8 mouse cellular contexts compared by ENCODE assay signal in the genomic region with DNA sequence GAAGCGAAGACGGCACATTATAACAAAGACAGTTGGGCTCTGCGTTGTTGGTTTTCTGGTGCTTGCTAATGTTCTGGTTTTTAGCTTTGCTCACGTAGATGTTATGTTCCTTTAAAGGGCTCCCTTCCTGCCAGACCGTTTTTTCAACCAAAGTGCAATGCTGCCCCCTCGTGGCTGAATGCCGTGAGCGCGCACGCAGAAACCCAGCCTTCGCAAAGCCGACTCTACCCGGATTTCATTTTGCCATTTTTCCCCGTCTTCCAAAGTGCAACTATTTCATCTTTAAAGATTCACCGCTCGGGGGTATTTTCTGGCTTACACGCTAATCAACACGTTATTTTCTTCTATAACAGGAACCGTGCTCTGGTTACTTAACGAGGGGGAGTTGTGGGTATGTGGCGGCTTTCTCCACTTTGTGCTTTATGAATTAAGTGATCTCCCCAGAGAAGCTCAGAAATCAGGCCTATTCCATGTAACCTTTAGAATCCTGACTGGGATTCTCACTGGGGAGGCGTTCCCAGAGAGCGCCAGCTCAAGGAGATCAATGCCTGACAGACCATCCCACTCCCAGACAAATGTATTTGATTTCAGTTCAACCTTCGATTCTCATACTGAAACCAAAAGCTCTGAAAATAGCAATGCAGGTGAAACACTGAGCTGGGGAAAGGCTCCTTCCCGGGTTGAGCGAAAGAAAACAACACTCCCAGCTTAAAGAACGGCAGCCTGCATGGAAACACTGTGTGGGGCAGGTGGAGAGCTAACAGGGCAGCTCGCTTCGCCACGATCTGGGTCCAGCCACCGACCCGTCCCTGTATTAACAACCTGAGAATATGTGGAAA.
A peak's percentile ranks its signal among the peaks of the same experiment; 100 is the strongest.
DNase-seq lines count a peak whose midpoint lies in the region; ATAC-seq and TF ChIP-seq lines count a peak whose summit lies in the region.

No protein-coding gene starts in this region.

- no peaks in the 10 kb centered on the region for H3K27me3 ChIP-seq in Patski
- no peaks in the 10 kb centered on the region for H3K27me3 ChIP-seq in hindbrain, embryonic 15.5 days

- peak overlapping the region; percentile 53 for H3K4me2 ChIP-seq in hindbrain, embryonic 15.5 days

- H3K27ac ChIP-seq in hindbrain, embryonic 15.5 days (replicated peaks) = peak overlapping the region; percentile 77

- CTCF ChIA-PET in Patski (lab: Charles Lee) = interaction anchor here (1.2 to 1.9 kb wide), 9 partner anchors 13 to 606 kb away, joined by 3 to 12 read pairs (median 4); no protein-coding TSS in a partner anchor

- 10% methylated on average over 32 of the region's 32 CpGs for WGBS in hindbrain, embryonic 15.5 days

- no peaks in the 10 kb centered on the region for H3K9me3 ChIP-seq in hindbrain, embryonic 15.5 days

- peak; percentile 94 for ATAC-seq in Patski
- peak; percentile 78 for ATAC-seq in hindbrain, embryonic 15.5 days (ENCODE audit: low FRiP score, low read depth)

- H3K4me3 ChIP-seq in hindbrain, embryonic 15.5 days = peak overlapping the region; percentile 30

- H3K36me3 ChIP-seq in hindbrain, embryonic 15.5 days = no peaks in the 10 kb centered on the region

- peaks cover 29% of the 10 kb centered on the region for H3K4me1 ChIP-seq in hindbrain, embryonic 15.5 days (replicated peaks)

- DNase-seq in Patski (ENCODE audit: low read depth, low spot score) = peak; percentile 51
- DNase-seq in cerebellum, postnatal 14 days = peak; percentile 97
- peak; percentile 90 for DNase-seq in gastrocnemius, adult 18-20 months (ENCODE audit: low spot score)
- DNase-seq in layer of hippocampus, postnatal 36 days = peak; percentile 94 to 95
- DNase-seq in lung, postnatal 25 days (ENCODE audit: low spot score) = peak; percentile 85
- DNase-seq in retina, adult 2 months (ENCODE audit: low read depth, low spot score) = peak; percentile 63
- DNase-seq in thymus, postnatal 25 days = peak; percentile 96

- peak; percentile 99 for TF ChIP-seq CTCF in Patski (IDR thresholded peaks at IDR 0.05)

- POLR2A ChIA-PET in Patski (lab: Charles Lee) = no interaction called here

- peak overlapping the region; percentile 37 for H3K9ac ChIP-seq in hindbrain, embryonic 15.5 days

- in situ Hi-C loops in Patski (cut with MboI; ENCODE audit: low pct_unique_long_range_greater_than_20kb) = loop anchor here (5.0 to 10.0 kb wide), 4 partner anchors 211 to 1814 kb away; no protein-coding TSS in a partner anchor

Comparison
In these comparisons a context has a peak if more than half of its experiments do, and no peak if none do; other contexts are left out.
1. Peak in every context shown above with its lines: DNase-seq, ATAC-seq, H3K4me3 ChIP-seq and H3K27ac ChIP-seq.